Comparison of ENCODE assay signal across 15 mouse cellular contexts in genomic region chr7:66812737-66813136, GRCm38 (mm10). TPM values are rescaled to one million over a fixed set of nuclear protein-coding genes. Genes with fewer than 3 reads are reported as not detected.
DNase-seq lines count a peak whose midpoint lies in the region; ATAC-seq and TF ChIP-seq lines count a peak whose summit lies in the region.
"Had no signal": no experiment of that assay in that cellular context is flagged by ENCODE, and none has a peak within 500 bp of the region (broad histone marks: within the 10 kb centered on the region; RNA-seq: fewer than 3 reads in every experiment).

No protein-coding gene starts in this region.

- H3K9me3 ChIP-seq in embryonic facial prominence, embryonic 14.5 days (ENCODE audit: control insufficient read depth, low read length): no peaks in the 10 kb centered on the region
- H3K9me3 ChIP-seq: hindbrain, embryonic 10.5 days; midbrain, embryonic 15.5 days; stomach, embryonic 15.5 days had no signal

- DNase-seq in adrenal gland, adult (ENCODE audit: inconsistent age in 2 of 2, low spot score in 1 of 2): peak; percentile 56 to 65
- DNase-seq in adrenal gland, adult 18-20 months (ENCODE audit: low spot score in 2 of 2): no peak
- DNase-seq in layer of hippocampus, adult 2 months (ENCODE audit: low spot score in 2 of 2): peak; percentile 16 to 21
- no peak for DNase-seq in layer of hippocampus, adult 9-11 months
- peak; percentile 87 for DNase-seq in 416B (ENCODE audit: low read depth)
- DNase-seq in embryonic facial prominence, embryonic 14.5 days (ENCODE audit: low spot score): peak; percentile 94
- no peak for DNase-seq in embryo, embryonic 10.5 days (ENCODE audit: low spot score)
- DNase-seq: kidney, adult 18-20 months; lung, adult 18-20 months; right cerebral cortex, postnatal 4 days had no signal

- ATAC-seq in embryonic facial prominence, embryonic 14.5 days (ENCODE audit: low read depth): peak; percentile 89
- ATAC-seq in CD4-positive, CD25-positive, alpha-beta regulatory T cell, adult 4 months: no peak
- ATAC-seq: midbrain, embryonic 15.5 days had no signal

- no peak for TF ChIP-seq CTCF in layer of hippocampus, adult 2 months (conservative IDR thresholded peaks at IDR 0.05)

- no peak overlapping the region for H3K4me3 ChIP-seq in layer of hippocampus, adult 2 months
- no peak overlapping the region for H3K4me3 ChIP-seq in embryonic facial prominence, embryonic 14.5 days (ENCODE audit: low read depth, low read length)
- H3K4me3 ChIP-seq: hindbrain, embryonic 10.5 days; midbrain, embryonic 15.5 days; stomach, embryonic 15.5 days had no signal

- no peak overlapping the region for H3K27ac ChIP-seq in layer of hippocampus, adult 2 months
- peak overlapping the region; percentile 10; the same call in 1 of the 2 replicates for H3K27ac ChIP-seq in embryonic facial prominence, embryonic 14.5 days (replicated peaks; ENCODE audit: low read depth, low read length)
- H3K27ac ChIP-seq: hindbrain, embryonic 10.5 days; midbrain, embryonic 15.5 days; stomach, embryonic 15.5 days had no signal

- WGBS in embryonic facial prominence, embryonic 14.5 days: 26% methylated on average over 9 of the region's 9 CpGs

- H3K4me1 ChIP-seq in embryonic facial prominence, embryonic 14.5 days (ENCODE audit: control insufficient read depth, insufficient read depth, low read length): peaks cover 11% of the 10 kb centered on the region; the same call in 1 of the 2 replicates
- H3K4me1 ChIP-seq: hindbrain, embryonic 10.5 days; midbrain, embryonic 15.5 days had no signal

- H3K36me3 ChIP-seq in embryonic facial prominence, embryonic 14.5 days (ENCODE audit: control insufficient read depth, insufficient read depth, low read length): no peaks in the 10 kb centered on the region
- H3K36me3 ChIP-seq: hindbrain, embryonic 10.5 days; midbrain, embryonic 15.5 days; stomach, embryonic 15.5 days had no signal

- H3K4me2 ChIP-seq in embryonic facial prominence, embryonic 14.5 days (ENCODE audit: low read depth, low read length): no peak overlapping the region
- H3K4me2 ChIP-seq: heart, embryonic 11.5 days; midbrain, embryonic 15.5 days; stomach, embryonic 15.5 days had no signal

- H3K9ac ChIP-seq in embryonic facial prominence, embryonic 14.5 days (ENCODE audit: low read depth, low read length): no peak overlapping the region
- H3K9ac ChIP-seq: midbrain, embryonic 15.5 days; stomach, embryonic 15.5 days had no signal

- H3K27me3 ChIP-seq in embryonic facial prominence, embryonic 14.5 days (replicated peaks; ENCODE audit: control insufficient read depth, insufficient read depth, low read length): no peaks in the 10 kb centered on the region
- H3K27me3 ChIP-seq: midbrain, embryonic 15.5 days; stomach, embryonic 15.5 days had no signal

RNA-seq across cellular contexts. Expression of gene Adamts17, which starts 26.8 kb away (rescaled TPM):
- 1 to 10 TPM; 2.3 to 3.1 TPM for total RNA-seq in adrenal gland, adult 18-20 months (2021)
- 10 to 100 TPM; 27.3 to 32.7 TPM for total RNA-seq in layer of hippocampus, adult 2 months (2021)
- 11.2 and 12.5 TPM in 2 replicates for polyA plus RNA-seq in embryonic facial prominence, embryonic 14.5 days (2014; fragmentation: Nextera tagmentation; extraction: Ambion mirVana)
- polyA plus RNA-seq in CD4-positive, CD25-positive, alpha-beta regulatory T cell, adult 4 months (2017; shearing (Covaris generic)): under 1 TPM; 0.43 to 0.54 TPM

Comparison
In these comparisons a context has a peak if more than half of its experiments do, and no peak if none do; other contexts are left out.
1. DNase-seq: peak in adrenal gland, adult (2 of 2), layer of hippocampus, adult 2 months (2 of 2), 416B (single experiment) and embryonic facial prominence, embryonic 14.5 days (single experiment); none in adrenal gland, adult 18-20 months (0 of 2), layer of hippocampus, adult 9-11 months (single experiment) and embryo, embryonic 10.5 days (single experiment).
2. RNA of gene Adamts17, which starts 26.8 kb away (total RNA-seq): 27.3 to 32.7 TPM in layer of hippocampus, adult 2 months; 2.3 to 3.1 TPM in adrenal gland, adult 18-20 months; every median in the first group is over 4 times any median in the second.